Mouse (Mus musculus): ENCODE data around the gene Anks6.
A peak's percentile ranks its signal among the peaks of the same experiment; 100 is the strongest.

Gene Anks6

DNA sequence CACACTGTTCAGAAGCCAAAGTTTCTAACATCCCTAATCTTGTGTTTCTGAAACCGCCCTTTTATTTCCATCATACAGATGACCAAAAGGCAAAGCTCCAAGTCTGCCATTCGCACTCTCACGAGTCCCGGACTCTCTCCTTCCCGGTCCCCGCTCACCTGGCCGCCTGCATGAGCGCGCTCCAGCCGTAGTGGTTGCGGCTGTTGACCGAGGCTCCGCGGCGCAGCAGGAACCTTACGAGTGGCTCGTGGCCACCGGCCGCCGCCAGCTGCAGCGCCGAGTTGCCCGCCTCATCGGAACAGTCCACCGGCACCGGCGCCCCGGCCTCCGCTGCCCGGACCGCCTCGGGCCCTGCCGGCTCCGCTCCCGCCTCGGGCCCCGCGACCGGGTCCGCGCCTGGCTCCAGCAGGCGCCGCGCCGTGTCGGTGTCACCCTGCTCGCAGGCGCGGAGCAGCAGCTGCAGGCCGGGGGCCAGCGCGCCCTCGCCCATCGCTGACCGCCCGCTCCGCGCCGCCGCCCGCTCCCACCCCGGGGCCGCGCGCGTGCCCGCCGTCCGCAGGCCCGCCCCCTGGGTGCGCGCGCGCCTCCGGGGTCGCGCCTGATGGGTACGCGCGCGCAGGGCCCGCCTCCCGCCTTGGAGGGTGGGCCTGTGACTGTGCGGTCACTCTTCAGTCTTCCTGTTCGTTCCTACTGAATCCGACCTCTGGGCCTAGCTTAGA lies at the start of gene Anks6:
TSS of gene Anks6 (minus strand) at position 637 of the 719 bp plus-strand sequence.
- DNase-seq, result peak; percentile 99

DNA sequence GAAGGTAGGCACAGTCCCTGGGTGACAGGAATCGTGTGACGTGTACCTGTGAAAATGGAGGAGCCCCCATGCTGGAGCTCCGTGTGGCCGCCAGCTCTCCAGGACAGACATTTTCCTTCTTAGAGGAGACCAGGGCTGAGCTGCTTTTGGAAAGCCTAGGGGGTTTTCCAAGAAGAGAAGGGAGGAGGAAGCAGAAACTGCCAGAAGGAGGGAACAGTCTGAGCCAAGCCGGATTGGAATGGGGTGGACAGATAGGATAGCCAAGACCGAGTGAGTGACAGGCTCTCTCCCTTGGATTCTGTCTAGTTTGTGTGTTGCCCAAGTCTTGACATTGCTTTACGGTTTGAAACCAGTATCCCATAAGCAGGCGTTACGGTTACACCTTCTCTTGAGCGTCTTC lies 46.3 kb upstream of the Anks6 start:
- peak; percentile 96 for DNase-seq

DNA sequence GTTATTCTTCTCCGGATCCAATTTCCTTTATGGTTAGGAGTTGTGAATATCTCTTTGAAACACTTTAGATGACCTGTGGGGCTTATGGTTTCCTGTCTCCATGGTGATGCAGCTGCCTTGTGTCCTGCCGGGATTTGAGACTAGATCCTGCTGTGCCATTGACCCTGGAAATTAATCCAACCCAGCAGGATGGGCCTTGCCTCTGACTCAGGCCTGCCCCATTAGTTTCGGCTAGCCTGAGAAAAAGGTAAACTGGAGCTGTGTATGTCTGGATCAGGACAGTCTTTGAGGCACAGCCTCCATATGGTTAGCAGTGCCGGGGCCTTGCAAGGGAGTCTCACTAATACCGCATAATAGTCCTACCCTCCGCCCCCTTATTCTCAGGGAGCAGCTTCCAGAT lies 36.4 kb upstream of the Anks6 start:
- DNase-seq, result peak; percentile 82

DNA sequence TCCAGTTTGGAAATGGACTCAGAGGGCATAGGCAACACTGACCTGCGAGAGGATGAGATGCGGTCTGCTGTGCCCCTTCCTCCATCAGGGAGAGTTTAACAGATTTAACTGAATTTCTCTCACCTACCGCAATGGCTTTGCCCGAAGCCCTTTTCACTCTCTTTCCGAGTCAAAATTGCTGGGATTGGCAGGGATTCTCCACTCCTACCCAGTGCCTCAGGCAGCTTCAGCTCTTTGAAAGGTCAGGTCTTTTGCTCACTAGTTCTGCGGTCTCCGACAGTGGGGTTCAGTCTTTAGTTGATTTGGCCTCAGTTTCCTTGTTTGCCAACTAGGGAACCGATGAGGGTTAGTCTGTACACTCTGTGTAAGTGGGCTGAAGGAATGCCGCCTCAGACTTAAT lies 35.9 kb upstream of the Anks6 start:
- peak; percentile 71 for DNase-seq

DNA sequence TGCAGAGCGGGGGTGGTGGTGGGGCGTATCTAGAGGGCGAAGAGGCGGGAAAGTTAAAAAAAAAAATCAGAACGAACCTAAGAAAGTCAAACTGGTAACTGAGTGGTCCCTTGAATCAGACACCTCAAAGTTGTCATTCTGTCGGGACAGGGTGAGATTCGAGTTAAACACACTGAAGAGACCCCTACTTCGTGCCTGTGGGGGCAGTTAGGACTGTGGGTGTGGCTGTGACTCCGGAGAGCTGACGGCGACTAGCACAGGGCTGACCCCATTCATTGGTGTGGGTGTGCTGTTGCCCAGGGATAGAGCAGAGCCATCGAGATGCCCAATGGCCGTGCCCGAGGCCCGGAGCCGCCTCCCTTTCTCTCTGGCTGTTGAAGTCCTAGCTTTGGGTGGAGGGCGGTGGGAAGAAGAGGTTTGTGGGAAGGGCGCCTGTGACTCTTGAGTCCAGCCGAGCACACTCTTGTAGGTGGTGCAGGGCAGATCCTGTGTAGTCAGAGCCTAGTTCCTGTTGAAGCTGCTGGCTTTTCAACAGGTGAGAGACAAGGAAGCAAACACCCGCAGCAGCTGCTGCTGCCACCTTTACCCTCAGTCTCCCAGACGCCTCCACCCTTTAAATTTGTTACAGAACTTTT lies 35.3 kb upstream of the Anks6 start:
- DNase-seq, result peak; percentile 88

DNA sequence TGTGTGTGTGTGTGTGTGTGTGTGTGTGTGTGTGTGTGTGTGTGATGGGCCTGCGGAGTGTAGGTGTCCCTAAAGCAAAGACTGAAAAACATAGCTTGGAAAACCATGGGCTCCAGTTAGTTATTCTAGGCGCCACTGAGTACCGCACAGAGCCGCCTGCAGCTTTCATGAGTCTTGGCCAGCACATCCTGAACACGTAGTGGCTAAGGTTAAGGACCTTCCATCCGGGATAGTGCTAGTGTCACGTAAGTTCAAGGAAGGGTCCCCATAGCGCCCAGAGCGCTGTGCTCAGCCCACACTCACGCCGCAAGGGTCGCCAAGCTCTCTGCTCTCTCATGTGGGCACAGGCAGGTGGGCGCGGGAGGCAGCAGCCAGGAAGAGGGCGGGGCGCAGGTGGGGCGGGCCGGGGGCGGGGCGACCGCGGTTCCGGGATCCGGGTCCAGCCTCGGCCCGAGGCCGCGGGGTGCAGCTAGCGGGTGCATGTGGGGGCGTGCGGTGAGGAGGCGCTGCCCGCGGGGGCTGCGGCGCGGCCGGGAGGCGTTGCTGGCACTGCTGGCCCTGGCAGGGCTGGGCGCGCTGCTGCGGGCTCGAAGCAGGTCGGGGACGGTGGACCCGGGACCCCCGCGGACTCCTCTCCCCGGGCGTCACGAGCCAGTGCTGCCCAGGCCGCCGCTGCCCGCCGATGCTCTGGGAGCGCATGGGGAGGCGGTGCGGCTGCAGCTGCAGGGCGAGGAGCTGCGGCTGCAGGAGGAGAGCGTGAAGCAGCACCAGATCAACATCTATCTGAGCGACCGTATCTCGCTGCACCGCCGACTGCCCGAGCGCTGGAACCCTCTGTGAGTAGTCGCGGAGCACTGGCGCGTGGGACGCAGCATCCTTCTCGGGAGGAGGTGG lies 34.5 kb upstream of the Anks6 start, which contains the start of gene Galnt12:
TSS of gene Galnt12 (plus strand) at position 417 of the 894 bp plus-strand sequence.
- DNase-seq, result peak; percentile 88

DNA sequence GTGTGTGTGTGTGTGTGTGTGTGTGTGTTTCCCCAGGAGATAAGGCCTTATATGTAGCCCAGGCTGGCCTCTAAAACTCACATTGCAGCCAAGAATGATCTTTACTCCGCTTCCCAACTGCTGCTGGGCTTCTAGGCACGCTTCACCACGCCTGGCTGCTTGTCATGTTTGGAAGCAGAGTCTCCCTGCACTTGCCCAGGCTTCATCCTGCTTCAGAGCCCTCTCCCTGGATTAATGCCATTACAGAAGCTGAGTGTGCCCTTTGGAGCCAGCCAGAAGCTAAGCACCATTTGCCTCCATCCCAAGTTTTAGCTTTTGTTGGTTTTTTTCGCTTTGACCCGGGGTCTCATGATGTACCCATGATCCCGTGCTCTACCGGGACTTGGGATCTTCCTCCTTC lies 31.4 kb upstream of the Anks6 start:
- DNase-seq, result peak; percentile 66

DNA sequence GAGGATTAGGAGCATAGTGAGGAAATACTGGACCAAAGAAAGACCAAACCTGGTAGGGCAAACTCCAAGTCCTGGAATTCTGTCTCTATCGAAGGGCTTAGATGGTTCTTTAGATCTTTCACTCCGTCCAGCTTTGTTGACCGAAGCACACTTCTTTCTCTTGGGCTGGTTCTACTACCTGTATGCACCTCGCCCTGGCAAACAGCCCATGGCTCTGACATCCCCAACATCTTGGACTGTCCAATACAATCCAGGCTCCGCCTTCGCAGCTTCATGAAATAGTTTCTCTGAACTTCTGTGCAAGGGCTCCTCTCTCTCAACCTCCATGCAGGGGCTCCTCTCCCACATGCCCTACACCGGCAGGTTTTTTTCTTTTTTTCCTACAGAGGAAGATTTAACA lies 26.6 kb upstream of the Anks6 start:
- DNase-seq, result peak; percentile 76

DNA sequence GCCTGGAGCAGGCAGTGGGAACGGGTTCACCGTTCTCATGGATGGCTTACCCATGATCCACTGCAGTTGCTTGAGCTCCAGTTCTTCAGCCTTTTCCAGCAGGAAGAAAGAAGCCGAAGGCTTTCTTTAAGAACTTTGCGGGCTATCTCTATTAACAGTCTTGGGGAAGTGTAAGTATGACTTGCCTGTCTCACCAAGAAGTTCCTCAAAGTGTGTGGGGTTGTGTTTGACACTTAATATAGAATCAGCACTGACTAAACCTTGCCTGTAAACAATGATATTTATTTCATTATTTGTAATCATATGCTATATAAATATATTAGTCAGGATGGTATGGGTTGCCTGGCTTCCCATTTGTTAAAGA lies 23.4 kb upstream of the Anks6 start:
- no peak for DNase-seq

DNA sequence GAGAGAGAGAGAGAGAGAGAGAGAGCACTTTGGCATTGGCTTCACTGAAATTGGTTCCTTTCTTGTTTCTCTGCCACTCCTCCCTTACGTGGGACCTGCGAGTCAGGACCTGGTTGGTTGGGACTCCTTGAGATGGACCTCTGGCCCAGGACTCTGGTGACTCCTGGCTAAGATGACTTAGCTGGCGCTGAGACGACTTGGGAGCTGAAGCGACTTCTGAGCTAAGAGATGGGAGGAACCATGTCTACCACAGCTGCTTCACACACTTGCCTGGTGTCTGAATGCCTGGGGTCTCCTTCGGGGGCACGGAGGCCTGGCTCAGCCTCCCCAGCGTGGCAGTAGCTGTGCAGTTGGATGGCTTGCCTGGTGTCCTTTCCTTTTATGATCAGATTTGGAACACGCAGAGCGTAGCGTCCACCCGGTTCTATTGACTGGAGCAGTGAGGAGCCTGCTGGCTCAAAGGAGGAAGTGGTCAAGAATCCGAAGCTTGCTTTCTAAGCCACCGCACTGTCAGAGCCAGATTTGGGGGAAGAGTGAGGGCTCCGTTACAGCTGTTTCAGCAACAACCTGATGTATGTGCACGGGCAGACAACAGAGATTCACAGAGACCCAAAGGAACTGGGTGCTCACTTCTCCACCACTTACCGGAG lies 22.9 kb upstream of the Anks6 start:
- peak; percentile 92 for DNase-seq

DNA sequence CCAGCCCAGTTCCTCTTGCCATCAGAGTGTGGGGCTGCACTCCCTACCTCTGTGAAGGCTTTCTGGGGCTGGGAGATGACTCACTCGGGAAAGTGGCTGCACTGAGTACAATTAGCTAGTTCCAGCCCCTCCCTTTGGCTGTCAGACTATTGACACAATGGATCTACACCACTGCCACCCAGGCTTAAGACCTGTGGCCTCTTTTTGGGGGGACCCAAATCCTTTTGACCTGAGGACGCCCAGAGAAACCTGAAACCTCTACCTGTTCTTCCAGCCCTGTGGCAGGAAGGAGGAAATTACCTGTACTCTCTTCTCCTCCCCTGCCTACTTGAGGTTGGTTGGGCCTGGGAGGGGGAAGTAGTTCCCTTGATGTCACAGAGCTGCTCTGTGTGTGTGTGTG lies 17.8 kb upstream of the Anks6 start:
- peak; percentile 54 for DNase-seq

DNA sequence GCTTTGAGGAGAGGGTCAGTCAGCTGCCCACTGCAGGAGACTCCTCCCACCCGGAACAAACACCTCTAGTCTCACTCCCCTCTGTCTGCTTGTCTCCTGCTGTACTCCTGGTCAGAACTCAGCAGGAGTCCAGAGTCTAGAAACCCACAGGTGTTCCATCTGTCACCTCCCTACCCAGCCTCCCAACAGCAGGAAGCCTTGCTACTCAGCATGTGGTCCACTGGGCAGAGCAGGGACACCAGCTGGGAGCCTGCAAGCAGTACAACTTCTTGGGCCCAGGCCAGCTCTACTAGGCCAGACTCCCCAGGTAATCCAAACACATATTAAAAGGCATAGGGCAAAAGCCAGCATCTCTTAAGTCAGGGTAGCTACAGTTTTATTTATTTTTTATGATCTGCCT lies 3.7 kb upstream of the Anks6 start:
- peak; percentile 71 for DNase-seq

DNA sequence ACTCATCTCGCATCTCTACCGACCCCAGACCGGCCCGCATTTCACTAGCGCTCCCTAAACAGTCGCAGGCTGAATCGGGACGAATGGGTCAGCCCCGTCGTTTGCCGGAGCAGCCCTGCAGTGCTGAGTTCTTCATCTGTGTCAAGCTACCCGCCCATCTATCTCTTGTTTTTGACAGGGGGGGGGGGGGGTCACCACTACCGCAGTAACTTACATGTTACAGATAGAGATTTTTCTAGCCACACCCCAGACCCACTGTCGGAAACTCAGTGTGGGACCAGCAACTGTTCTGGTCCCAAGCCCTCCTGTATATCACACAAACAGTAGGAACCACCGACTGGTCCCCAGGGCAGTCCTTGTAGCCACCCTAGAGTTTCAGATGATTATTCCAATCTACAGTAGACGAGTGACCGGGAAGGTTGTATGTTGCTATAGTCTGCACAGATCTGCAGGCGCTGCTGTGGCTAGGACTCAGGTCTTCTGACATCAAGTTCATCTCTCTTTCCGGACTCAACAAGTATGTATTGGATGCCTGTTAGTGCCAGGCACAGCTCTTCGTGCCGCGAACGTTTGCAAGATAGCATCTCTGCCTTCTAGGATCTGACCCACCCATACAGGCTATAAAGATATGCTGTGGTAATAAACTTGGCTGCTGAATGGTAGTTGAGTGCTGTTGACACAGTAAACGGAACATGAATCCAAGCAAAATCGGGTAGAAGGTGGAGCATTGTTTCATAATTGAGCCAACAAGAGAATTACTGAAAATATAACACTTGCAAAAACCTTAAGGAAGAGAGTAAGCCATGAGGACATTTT lies 491 bp upstream of the Anks6 start:
- no peak for DNase-seq

DNA sequence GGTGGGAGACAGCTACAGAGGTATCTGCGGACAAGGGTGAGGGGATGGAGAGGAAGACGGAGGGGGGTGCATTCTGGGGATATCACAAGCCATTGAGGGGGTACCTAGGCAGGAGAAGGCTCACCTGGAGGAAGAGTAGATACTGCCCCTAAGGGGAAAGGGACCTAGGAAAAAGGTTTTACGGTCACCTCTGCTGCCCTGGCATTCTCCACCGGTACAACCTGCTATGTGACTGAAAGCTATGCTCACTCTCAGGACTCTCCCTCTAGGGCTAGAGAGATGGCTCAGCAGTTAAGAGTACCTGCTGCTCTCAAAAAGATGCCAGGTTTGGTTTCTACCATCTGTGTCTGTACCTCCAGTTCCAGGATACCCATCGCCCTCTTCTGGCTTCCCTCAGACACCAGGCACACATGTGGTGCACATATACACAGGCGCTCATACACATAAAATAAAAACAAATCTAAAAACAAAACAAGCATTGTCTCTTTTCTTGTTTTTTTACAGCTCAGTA lies 1.6 kb downstream of the Anks6 start:
- peak; percentile 74 for DNase-seq

DNA sequence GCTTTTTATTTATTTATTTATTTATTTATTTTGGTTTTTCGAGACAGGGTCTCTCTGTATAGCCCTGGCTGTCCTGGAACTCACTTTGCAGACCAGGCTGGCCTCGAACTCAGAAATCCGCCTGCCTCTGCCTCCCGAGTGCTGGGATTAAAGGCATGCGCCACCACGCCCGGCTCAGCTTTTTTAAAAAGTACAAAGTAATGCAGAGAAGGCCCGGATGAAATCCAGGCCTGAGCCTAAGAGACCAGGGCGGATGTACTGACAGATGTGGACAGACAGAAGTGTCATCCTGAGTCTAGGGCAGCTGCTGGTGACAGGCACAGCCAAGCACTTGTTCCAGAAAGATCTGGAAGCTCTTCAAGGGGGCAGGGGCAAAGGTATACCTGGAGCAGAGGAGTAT lies 2.1 kb downstream of the Anks6 start:
- peak; percentile 82 for DNase-seq

DNA sequence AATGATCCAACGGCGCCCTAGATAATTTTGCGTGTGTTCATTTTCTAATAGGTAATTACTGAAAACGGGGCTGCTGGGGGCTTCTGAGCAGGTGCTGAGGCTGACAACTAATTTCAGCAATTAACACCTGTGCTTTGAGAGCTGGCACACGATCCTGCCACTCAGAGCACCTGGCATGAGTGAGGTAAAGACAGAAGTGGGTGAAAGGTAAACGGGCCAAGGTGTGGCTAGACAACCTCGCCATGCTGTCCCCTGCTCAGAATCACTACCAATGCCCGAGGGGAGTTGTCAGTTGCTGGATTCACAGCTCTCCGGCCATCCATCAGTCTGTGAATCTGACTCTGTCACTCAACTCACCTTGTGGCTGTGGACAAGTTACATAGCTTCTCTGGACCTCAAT lies 5.3 kb downstream of the Anks6 start:
- DNase-seq, result no peak

DNA sequence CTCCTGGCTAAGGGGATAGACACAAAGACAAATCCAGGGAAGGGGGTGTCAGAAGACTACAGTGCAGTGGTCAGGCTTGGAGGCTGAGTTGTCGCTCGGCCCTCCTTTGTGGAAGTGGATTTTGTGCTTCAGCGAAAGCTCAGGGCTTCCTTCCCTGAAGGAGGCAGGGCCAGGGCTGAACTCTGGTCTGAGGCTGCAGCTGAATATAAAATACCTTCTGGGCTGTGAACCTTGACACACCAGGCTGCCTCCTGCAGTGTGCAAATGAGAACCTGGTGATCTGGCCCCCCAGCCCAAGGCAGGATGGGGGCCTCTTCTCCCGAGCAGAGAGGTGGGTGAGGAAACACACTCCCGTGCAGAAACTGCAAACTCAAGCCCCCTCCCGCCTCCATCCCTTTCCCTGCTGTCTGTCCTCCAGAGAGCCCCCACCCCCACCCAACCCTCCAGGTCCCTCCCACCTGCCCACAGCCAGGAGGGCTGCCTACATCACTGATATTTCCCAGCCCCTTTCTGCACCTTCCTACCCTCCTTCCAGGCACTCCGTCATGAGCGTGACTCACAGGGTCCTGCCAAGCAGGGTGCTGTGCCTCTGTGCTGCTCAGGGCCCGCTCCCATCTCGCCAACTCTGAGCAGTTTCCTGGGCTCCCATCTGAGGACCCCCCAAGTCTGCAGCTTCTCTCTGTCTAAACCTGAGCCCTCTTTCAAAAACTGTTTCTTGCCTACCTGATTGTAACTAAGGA lies 6.4 kb downstream of the Anks6 start:
- peak; percentile 90 for DNase-seq

DNA sequence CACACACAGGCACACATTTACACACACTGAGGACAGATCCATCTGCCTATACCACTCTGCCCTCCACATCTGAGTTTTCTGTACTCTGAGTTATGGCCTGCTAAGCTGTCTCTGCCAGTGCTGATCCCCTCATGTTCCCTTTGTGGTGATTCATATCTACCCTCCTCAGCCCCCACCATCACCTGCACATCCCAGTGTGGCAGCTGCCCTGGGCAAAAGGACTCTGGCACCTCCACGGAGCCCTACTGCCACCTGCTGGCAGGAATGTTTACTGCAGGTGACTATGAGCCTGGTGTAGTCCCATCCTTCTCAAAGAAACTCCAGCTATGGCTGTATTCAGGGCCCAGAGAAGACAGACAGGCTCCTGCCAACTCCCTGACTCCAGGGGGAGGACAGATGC lies 7.1 kb downstream of the Anks6 start:
- peak; percentile 97 for DNase-seq

DNA sequence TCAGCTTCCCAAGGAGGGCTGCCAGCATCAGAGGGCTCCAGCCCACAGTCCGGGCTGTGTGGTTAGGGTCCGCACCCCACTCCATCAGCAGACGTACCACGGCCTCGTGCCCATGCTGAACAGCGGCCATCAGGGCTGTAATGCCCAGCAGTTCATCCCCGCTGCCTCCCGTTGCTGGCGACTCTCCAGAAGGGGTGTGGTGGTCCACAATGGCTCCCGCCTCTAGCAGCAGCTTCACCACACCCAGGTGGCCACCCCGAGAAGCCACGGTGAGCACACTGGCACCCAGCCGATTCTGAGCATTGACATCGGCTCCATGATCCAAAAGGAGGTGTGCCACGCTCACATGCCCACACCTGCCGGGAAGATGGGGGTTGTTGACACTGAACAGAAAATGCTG lies 8.0 kb downstream of the Anks6 start:
- no peak for DNase-seq

DNA sequence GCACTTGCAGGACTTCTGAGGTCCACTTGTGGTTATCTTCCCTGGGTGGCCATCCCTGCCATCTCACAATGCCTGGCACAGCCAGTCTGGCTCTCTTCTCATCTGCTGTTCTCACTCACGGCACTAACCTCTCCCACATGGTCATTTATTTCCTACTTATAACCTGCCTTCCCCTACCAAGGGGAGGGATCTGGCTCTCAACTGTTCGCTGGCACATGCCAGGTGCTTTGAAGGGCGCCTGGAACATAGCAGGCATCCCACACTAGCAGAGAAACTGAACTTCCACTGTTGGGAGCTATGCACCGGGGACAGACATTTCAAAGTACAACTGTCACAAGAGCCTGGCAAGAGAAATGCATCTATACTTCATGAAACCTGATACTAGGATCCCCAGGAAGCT lies 9.5 kb downstream of the Anks6 start:
- no peak for DNase-seq

DNA sequence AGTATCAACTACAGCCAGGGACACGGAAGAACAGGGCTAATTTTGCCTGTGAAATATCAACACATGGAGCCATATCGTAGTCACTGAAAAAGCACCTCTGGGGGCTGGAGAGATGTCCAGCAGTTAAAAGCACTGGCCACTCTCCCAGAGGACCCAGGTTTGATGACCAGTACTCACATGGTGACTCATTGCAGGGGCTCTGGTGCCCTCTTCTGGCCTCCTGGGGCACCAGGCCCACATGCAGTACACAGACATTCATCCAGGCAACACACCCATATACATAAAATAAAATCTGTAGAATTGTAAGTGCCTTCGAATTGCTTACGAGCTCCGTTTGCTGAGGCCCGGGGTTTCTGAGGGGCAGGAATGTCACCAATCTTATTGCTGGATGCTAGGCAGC lies 10.3 kb downstream of the Anks6 start:
- no peak for DNase-seq

All from heart, adult 11 months (tissue).